Comparison of ENCODE assay signal across 11 mouse cellular contexts in genomic region chr11:97477431-97477830, GRCm38 (mm10). TPM values are rescaled to one million over a fixed set of nuclear protein-coding genes. Genes with fewer than 3 reads are reported as not detected.
A peak's percentile ranks its signal among the peaks of the same experiment; 100 is the strongest.
DNase-seq lines count a peak whose midpoint lies in the region; ATAC-seq lines count a peak whose summit lies in the region.
"Had no signal": no experiment of that assay in that cellular context is flagged by ENCODE, and none has a peak within 500 bp of the region (broad histone marks: within the 10 kb centered on the region; RNA-seq: fewer than 3 reads in every experiment).

No protein-coding gene starts in this region.

- no peaks in the 10 kb centered on the region for H3K9me3 ChIP-seq in kidney, embryonic 14.5 days (ENCODE audit: control insufficient read depth, low read length)
- H3K9me3 ChIP-seq in hindbrain, embryonic 10.5 days = no peaks in the 10 kb centered on the region

- peaks cover 7% of the 10 kb centered on the region; the same call in 1 of the 2 replicates for H3K4me1 ChIP-seq in kidney, embryonic 14.5 days (ENCODE audit: control insufficient read depth, insufficient read depth, low read length)
- H3K4me1 ChIP-seq in hindbrain, embryonic 10.5 days (replicated peaks) = peaks cover 12% of the 10 kb centered on the region; the same call in 1 of the 2 replicates

- ATAC-seq in kidney, embryonic 14.5 days (ENCODE audit: low FRiP score, low TSS enrichment) = no peak

- H3K36me3 ChIP-seq in kidney, embryonic 14.5 days (ENCODE audit: control insufficient read depth, insufficient read depth, low read length) = peaks cover 40% of the 10 kb centered on the region
- H3K36me3 ChIP-seq in hindbrain, embryonic 10.5 days = peaks cover 42% of the 10 kb centered on the region

- H3K9ac ChIP-seq in kidney, embryonic 14.5 days (ENCODE audit: low read depth, low read length) = 0 out of 2 replicates have a peak overlapping the region, but pooled peaks have one; percentile 18

- H3K4me2 ChIP-seq in kidney, embryonic 14.5 days (replicated peaks; ENCODE audit: low read depth, low read length) = no peak overlapping the region

- H3K4me3 ChIP-seq in kidney, embryonic 14.5 days (ENCODE audit: low read length) = no peak overlapping the region
- no peak overlapping the region; the same call in 1 of the 2 replicates for H3K4me3 ChIP-seq in hindbrain, embryonic 10.5 days

- no peak overlapping the region for H3K27ac ChIP-seq in kidney, embryonic 14.5 days (ENCODE audit: low read depth, low read length)
- H3K27ac ChIP-seq in hindbrain, embryonic 10.5 days = no peak overlapping the region

- no peaks in the 10 kb centered on the region for H3K27me3 ChIP-seq in kidney, embryonic 14.5 days (ENCODE audit: control insufficient read depth, insufficient read depth, low read length)
- no peaks in the 10 kb centered on the region for H3K27me3 ChIP-seq in hindbrain, embryonic 10.5 days (ENCODE audit: insufficient read depth, poor library complexity, severe bottlenecking)

- WGBS in kidney, embryonic 14.5 days = 49% methylated on average over 7 of the region's 7 CpGs
- WGBS in hindbrain, embryonic 10.5 days = 72% methylated on average over 7 of the region's 7 CpGs

- DNase-seq in kidney, adult 9 months = no peak
- DNase-seq in MN1 (ENCODE audit: low spot score) (peak; percentile 28), adipocyte (ENCODE audit: low spot score) (peak; percentile 40)
- peak; percentile 30 to 33 for DNase-seq in kidney, postnatal 36 days
- DNase-seq in hindbrain, embryonic 10.5 days (ENCODE audit: low spot score) = no peak
- no peak for DNase-seq in frontal cortex, postnatal 14 days (ENCODE audit: low spot score in 2 of 2)
- DNase-seq: heart, adult 18-20 months; heart, postnatal 10 days; thymus, adult 18-20 months had no signal

RNA-seq across cellular contexts. Expression of gene 4933428G20Rik, which starts 22.7 kb away (rescaled TPM):
- polyA plus RNA-seq in kidney, embryonic 14.5 days (2014; fragmentation: Nextera tagmentation; extraction: Ambion mirVana) = 0.15 and 0.69 TPM in 2 replicates
- polyA plus RNA-seq in hindbrain, embryonic 10.5 days (2016; fragmentation: Nextera tagmentation; extraction: Ambion mirVana) = 0.59 and 0.66 TPM in 2 replicates
- polyA plus RNA-seq: liver, adult 2 months had no signal

Comparison
In these comparisons a context has a peak if more than half of its experiments do, and no peak if none do; other contexts are left out.
1. DNase-seq: peak in MN1 (single experiment), adipocyte (single experiment) and kidney, postnatal 36 days (2 of 2); none in kidney, adult 9 months (single experiment), hindbrain, embryonic 10.5 days (single experiment) and frontal cortex, postnatal 14 days (0 of 2).